Mouse (Mus musculus): Measurements from ENCODE around the gene 2310034C09Rik.
"Not testable (repeated sequence)": the region's sequence is repeated elsewhere in the genome, so short reads cannot be mapped to it uniquely, and the experiment has no call there.

The 2310034C09Rik gene

GRCm38 (mm10) chr16:88758547-88758946 lies at the start of gene 2310034C09Rik:
Gene 2310034C09Rik (plus strand): TSS chr16:88758847.
- DNase-seq, result not testable (repeated sequence)

GRCm38 (mm10) chr16:88710757-88711156 lies 47.9 kb upstream of the 2310034C09Rik start:
- no peak for DNase-seq

GRCm38 (mm10) chr16:88711245-88711644 lies 47.4 kb upstream of the 2310034C09Rik start:
- no peak for DNase-seq

- no peak for DNase-seq
These were observed 42.1 kb upstream of the 2310034C09Rik start for GRCm38 (mm10) chr16:88716549-88716948.

- DNase-seq, result no peak
These were observed 38.6 kb upstream of the 2310034C09Rik start for GRCm38 (mm10) chr16:88720031-88720430.

GRCm38 (mm10) chr16:88728812-88729275 lies 29.8 kb upstream of the 2310034C09Rik start, which contains the start of gene Krtap13-1:
Gene Krtap13-1 (plus strand): TSS chr16:88728862.
- DNase-seq, result no peak

GRCm38 (mm10) chr16:88735391-88735790 lies 23.3 kb upstream of the 2310034C09Rik start:
- no peak for DNase-seq

GRCm38 (mm10) chr16:88744750-88745340 lies 13.8 kb upstream of the 2310034C09Rik start:
- DNase-seq, result no peak

- no peak for DNase-seq
These were observed 10.7 kb upstream of the 2310034C09Rik start for GRCm38 (mm10) chr16:88747943-88748342.

GRCm38 (mm10) chr16:88751535-88751934 lies 7.1 kb upstream of the 2310034C09Rik start, which contains the start of gene Krtap13:
Gene Krtap13 (minus strand): TSS chr16:88751635.
- DNase-seq, result not testable (repeated sequence)

- DNase-seq, result no peak
These were observed 15.5 kb downstream of the 2310034C09Rik start, which contains the start of gene 2310057N15Rik for GRCm38 (mm10) chr16:88774106-88774505. Gene 2310057N15Rik (minus strand): TSS chr16:88774206.

- no peak for DNase-seq
These were observed 18.9 kb downstream of the 2310034C09Rik start, which contains the start of gene Gm5965 for GRCm38 (mm10) chr16:88777596-88777995. Gene Gm5965 (plus strand): TSS chr16:88777896.

GRCm38 (mm10) chr16:88786786-88787185 lies 28.1 kb downstream of the 2310034C09Rik start:
- DNase-seq, result no peak

Data from B cell, adult 2 months (primary cell).